Mouse (Mus musculus) myocyte (in vitro differentiated cells): ENCODE measurements around the gene Zbtb49. TPM values are rescaled to one million over a fixed set of nuclear protein-coding genes. Genes with fewer than 3 reads are reported as not detected.

Source experiments
- H3K27me3 ChIP-seq: one replicate; pipeline ENCODE4 v1.6.1; 2011; ENCODE audit not compliant: control insufficient read depth, insufficient read depth, insufficient read length
- H3K36me3 ChIP-seq: one replicate; pipeline ENCODE4 v1.6.1; 2011; ENCODE audit not compliant: control insufficient read depth, insufficient read depth
- H3K4me2 ChIP-seq: one replicate; pipeline ENCODE4 v1.6.1; 2011; ENCODE audit warnings: low read depth, control low read depth
- H3K4me3 ChIP-seq: one replicate; pipeline ENCODE4 v1.5.1; 2011; ENCODE audit warnings: mild to moderate bottlenecking, control low read depth, moderate library complexity
- H3K79me2 ChIP-seq: one replicate; pipeline ENCODE4 v1.6.1; 2011; ENCODE audit not compliant: control insufficient read depth, insufficient read depth
- H3ac ChIP-seq: one replicate; pipeline ENCODE4 v1.6.1; 2011; ENCODE audit not compliant: control insufficient read depth, insufficient read length
- CEBPB ChIP-seq: IDR thresholded peaks from 2 replicates; pipeline ENCODE4 v1.6.1; 2011; ENCODE audit warnings: mild to moderate bottlenecking, moderate library complexity; ENCODE audit not compliant: poor library complexity, insufficient read depth, severe bottlenecking
- E2F4 ChIP-seq: IDR thresholded peaks from one replicate; pipeline ENCODE4 v1.6.1; 2011; ENCODE audit warnings: mild to moderate bottlenecking, control low read depth, moderate library complexity; ENCODE audit not compliant: insufficient read depth
- MAX ChIP-seq: IDR thresholded peaks from one replicate; pipeline ENCODE4 v1.6.1; 2011; ENCODE audit warnings: low read depth, mild to moderate bottlenecking, control low read depth
- MYOD1 ChIP-seq, 3 experiments: IDR thresholded peaks; one replicate each; pipeline ENCODE4 v1.6.1; 2011; ENCODE audit warnings: control low read depth in 2 of 3, low read depth in 2 of 3, mild to moderate bottlenecking in 2 of 3, moderate library complexity in 1 of 3; ENCODE audit not compliant: insufficient read length in 2 of 3, control insufficient read depth in 1 of 3
- MYOG ChIP-seq, 3 experiments: IDR thresholded peaks; one replicate each; pipeline ENCODE4 v1.6.1; 2011; ENCODE audit warnings: control low read depth in 2 of 3, low read depth in 2 of 3, mild to moderate bottlenecking in 2 of 3; ENCODE audit not compliant: insufficient read length in 2 of 3, control insufficient read depth in 1 of 3, insufficient read depth in 1 of 3
- POLR2A ChIP-seq: IDR thresholded peaks from one replicate; pipeline ENCODE4 v1.6.1; 2011; ENCODE audit warnings: low read depth, mild to moderate bottlenecking, control low read depth, moderate library complexity; ENCODE audit not compliant: insufficient read length
- POLR2AphosphoS2 ChIP-seq: IDR thresholded peaks from one replicate; pipeline ENCODE4 v1.6.1; 2011; ENCODE audit warnings: low read depth, control low read depth; ENCODE audit not compliant: insufficient read length
- REST ChIP-seq: IDR thresholded peaks from one replicate; pipeline ENCODE4 v1.6.1; 2011; ENCODE audit warnings: mild to moderate bottlenecking, control low read depth, moderate library complexity; ENCODE audit not compliant: insufficient read depth, insufficient read length
- SRF ChIP-seq: IDR thresholded peaks from one replicate; pipeline ENCODE4 v1.6.1; 2011; ENCODE audit warnings: low read depth; ENCODE audit not compliant: control insufficient read depth, insufficient read length
- TCF12 ChIP-seq: IDR thresholded peaks from one replicate; pipeline ENCODE4 v1.6.1; 2011; ENCODE audit warnings: mild to moderate bottlenecking, control low read depth; ENCODE audit not compliant: poor library complexity, insufficient read depth, severe bottlenecking
- TCF3 ChIP-seq: IDR thresholded peaks from one replicate; pipeline ENCODE4 v1.6.1; 2011; ENCODE audit warnings: low read depth, control low read depth; ENCODE audit not compliant: insufficient read length
- USF1 ChIP-seq: IDR thresholded peaks from one replicate; pipeline ENCODE4 v1.6.1; 2011; ENCODE audit warnings: low read depth, mild to moderate bottlenecking, control low read depth, moderate library complexity
- polyA plus RNA-seq: library from polyadenylated mRNA; unstranded; fragments of >200 nt; fragmentation: generic; extraction: Trizol; gene quantifications from one replicate; pipeline ENCODE4 v1.2.1, GENCODE M21; 2012; ENCODE audit warnings: missing spikeins

The Zbtb49 gene
- polyA plus RNA-seq, 1 experiment = 4.5 TPM

DNA sequence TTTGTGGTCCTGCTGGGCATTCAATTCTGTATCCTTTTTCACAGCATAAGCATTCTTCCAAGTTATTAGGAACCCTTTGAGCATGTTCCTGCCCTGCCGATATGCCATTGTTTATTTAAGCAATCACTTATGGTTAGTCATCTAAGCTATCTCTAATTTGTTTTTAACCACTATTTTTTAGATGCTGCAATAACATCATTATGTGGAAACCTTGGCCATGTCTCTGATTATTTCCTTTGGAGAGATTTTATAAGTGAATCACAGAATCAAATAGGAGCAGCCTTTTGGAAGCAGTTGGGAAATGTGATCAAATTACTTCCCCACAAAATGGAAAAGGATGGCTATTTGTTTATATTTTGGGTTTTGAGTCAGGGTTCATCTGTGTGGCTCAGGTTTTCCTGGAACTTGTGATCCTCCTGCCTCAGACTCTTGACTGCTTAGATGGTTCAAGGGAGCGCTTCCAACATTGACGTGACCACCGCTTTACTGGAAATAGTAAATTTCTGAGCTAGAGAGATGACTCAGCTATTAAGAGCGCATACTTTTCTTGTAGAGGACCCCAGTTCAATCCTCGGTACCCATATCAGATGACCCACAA is 35.5 kb downstream of the Zbtb49 start:
- TF ChIP-seq POLR2AphosphoS2 = no peak
- peak; percentile 56; the same call in 1 of the 2 replicates for TF ChIP-seq CEBPB
- no peaks in the 10 kb centered on the region for H3K79me2 ChIP-seq
- H3K4me3 ChIP-seq = no peak overlapping the region
- H3K27me3 ChIP-seq = no peaks in the 10 kb centered on the region
- H3ac ChIP-seq = no peak overlapping the region
- peak overlapping the region; percentile 1 for H3K4me2 ChIP-seq
- H3K36me3 ChIP-seq = no peaks in the 10 kb centered on the region

DNA sequence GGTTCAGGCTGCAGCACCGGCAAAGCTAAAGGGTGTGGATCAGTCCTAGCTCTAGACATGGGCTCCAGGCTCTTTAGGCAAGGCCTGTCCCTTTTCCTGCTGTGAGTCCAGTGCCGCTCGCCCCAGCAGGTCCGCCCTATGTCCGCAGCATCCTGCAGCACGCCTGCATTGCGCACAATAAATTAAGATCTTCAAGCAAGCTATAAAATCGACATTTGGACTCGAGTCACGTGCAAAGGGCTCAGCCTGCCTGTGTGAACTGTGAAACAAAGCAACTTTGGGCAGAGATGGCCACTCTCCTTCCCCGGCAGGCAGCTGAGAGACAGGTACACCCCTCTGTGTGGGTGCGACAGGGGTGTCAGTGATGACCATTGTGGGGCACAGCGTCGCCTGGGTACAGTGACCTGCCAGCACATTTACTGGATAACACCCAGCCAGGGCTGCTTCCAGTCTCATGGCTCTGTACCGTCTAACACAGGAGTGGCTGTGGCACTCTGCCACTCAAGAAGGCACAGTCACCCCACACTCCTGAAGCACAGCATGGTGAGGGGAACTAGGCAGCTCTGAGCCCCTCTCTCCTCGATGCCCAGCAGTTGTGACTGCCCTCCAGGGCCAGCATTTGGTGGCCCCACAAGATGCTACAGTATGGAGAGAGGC is 45.9 kb downstream of the Zbtb49 start:
- H3ac ChIP-seq = no peak overlapping the region
- H3K4me3 ChIP-seq = no peak overlapping the region

DNA sequence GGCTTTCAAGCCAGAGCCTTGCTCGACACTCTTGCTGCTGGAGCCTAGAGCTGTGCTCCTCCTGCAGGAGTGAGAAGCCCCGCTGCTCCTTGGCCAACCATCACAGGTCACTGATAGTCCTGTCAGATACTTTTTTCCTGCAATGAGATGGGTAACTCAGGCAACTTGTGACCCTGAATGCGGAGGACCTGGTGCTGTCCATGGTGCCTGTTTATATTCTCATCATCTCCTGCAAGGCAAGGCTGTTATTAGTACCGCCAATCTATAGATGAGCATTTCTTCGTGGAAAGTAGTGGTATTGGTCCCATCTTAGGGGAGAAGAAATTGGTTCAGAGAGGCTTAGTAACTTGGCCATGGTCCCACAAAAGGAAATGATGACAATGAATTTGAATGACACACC is 46.5 kb downstream of the Zbtb49 start:
- Histone ChIP-seq H3K27me3 (peaks cover 36% of the 10 kb centered on the region), H3K4me2 (no peak overlapping the region), H3K4me3 (no peak overlapping the region), H3K36me3 (no peaks in the 10 kb centered on the region), H3K79me2 (no peaks in the 10 kb centered on the region), H3ac (no peak overlapping the region)
- TF ChIP-seq E2F4 (no peak), REST (no peak), POLR2A (no peak), SRF (no peak), MYOG (IDR thresholded peaks at IDR 0.05; ENCODE audit: control insufficient read depth in 1 of 3, insufficient read depth in 1 of 3, insufficient read length in 2 of 3, low read depth in 2 of 3) (no peak)

More for the DNA sequence above, 45.9 kb downstream of the Zbtb49 start:
- TF ChIP-seq TCF12 (no peak), MYOG (IDR thresholded peaks at IDR 0.05; ENCODE audit: control insufficient read depth in 1 of 3, insufficient read depth in 1 of 3, insufficient read length in 2 of 3, low read depth in 2 of 3) (no peak), CEBPB (no peak), SRF (no peak), E2F4 (no peak), REST (no peak), USF1 (no peak), MYOD1 (IDR thresholded peaks at IDR 0.05; ENCODE audit: control insufficient read depth in 1 of 3, insufficient read length in 2 of 3, low read depth in 2 of 3) (no peak), POLR2AphosphoS2 (no peak), MAX (no peak), POLR2A (no peak), TCF3 (no peak)
- H3K4me2 ChIP-seq = no peak overlapping the region
- H3K36me3 ChIP-seq = no peaks in the 10 kb centered on the region
- no peaks in the 10 kb centered on the region for H3K79me2 ChIP-seq
- H3K27me3 ChIP-seq = peaks cover 40% of the 10 kb centered on the region

DNA sequence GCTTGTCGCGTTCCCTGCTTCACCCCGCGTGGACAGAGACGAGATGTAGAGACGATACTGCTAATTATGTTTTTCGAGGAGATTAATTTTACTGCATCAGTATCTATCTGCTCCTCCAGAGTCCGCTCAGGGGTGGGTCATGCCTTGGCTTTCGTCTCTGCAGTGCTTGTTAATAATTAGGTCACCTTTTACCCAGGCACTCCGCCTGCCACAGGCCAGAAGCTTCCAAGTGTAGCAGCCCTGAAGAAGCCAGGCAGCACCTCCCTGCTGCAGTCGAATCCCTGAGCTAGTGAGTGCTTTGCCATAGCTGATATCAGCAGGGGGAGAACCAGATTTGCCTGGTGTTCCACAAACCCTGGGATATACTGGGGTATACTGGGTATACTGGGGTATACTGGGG is 51.8 kb downstream of the Zbtb49 start:
- no peak overlapping the region for H3K4me2 ChIP-seq
- no peak overlapping the region for H3K4me3 ChIP-seq
- peaks cover 11% of the 10 kb centered on the region for H3K27me3 ChIP-seq
- no peak for TF ChIP-seq REST
- TF ChIP-seq TCF3 = no peak
- no peak for TF ChIP-seq E2F4
- TF ChIP-seq USF1 = no peak
- no peak for TF ChIP-seq CEBPB
- no peak for TF ChIP-seq POLR2A
- no peak for TF ChIP-seq SRF
- H3K79me2 ChIP-seq = no peaks in the 10 kb centered on the region
- H3K36me3 ChIP-seq = no peaks in the 10 kb centered on the region
- H3ac ChIP-seq = no peak overlapping the region

DNA sequence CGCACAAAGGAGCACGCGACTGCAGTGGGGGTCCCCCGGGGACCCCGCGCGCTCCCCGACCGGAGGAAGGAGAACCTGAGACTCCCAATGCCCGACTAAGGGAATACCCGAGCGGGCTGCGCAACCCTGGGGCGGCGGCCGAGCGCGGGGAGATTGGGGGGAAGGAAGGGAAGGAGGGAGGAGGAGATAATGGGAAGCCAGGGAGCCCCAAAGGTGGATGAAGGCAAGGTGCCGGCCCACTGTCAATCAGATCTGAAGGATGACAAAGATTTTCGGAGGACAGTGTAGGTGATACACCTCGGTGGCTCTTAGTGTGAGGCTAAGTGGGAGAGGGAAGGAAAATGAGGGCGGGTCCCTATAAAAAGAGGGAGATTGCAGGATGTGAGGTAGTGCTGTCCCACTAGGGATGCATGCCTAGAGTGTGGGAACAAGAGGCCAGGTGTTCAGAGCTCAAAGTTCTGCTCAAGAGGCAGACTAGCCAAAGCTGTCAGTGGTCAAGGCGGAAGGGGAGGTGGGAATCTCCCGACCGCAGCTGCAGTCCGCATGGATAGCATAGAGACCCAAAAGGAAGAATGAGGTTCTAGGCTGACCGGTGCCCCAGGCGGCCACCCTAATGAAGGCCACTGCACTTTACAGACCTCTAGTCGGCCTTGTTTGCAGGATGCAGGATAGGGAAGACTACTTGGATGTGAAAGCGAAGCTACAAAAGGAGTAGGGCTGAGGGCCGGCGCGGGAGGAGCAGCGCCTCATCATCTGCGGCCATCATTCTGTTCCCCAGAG is 60.4 kb downstream of the Zbtb49 start, which contains the start of gene Nsg1:
Gene Nsg1 (minus strand): TSS at position 274 of the 780 bp plus-strand sequence.
- peak within 1 kb of the TSS; percentile 13 for H3ac ChIP-seq
- TF ChIP-seq USF1 (no peak), TCF12 (no peak), POLR2AphosphoS2 (no peak), TCF3 (no peak), E2F4 (no peak), CEBPB (no peak), MYOD1 (IDR thresholded peaks at IDR 0.05; ENCODE audit: control insufficient read depth in 1 of 3, insufficient read length in 2 of 3, low read depth in 2 of 3) (no peak), SRF (no peak), REST (no peak), MYOG (IDR thresholded peaks at IDR 0.05; ENCODE audit: control insufficient read depth in 1 of 3, insufficient read depth in 1 of 3, insufficient read length in 2 of 3, low read depth in 2 of 3) (no peak), MAX (no peak), POLR2A (no peak)
- no peaks in the 10 kb centered on the region for H3K36me3 ChIP-seq
- H3K79me2 ChIP-seq = no peaks in the 10 kb centered on the region
- H3K27me3 ChIP-seq = peaks cover 19% of the 10 kb centered on the region
- peak within 1 kb of the TSS; percentile 21 for H3K4me3 ChIP-seq
- H3K4me2 ChIP-seq = peak within 1 kb of the TSS; percentile 67
